Mouse (Mus musculus) embryonic stem cell, embryonic (primary cell): ENCODE measurements around the gene Tbx5.
"Not testable (repeated sequence)": the region's sequence is repeated elsewhere in the genome, so short reads cannot be mapped to it uniquely, and the experiment has no call there.

Experiments
- CTCF ChIA-PET, 4 experiments: fragments of 300-600 bp in 2 of 4; fragments of 350-600 bp in 2 of 4; sonication (Branson Sonifier 250); formaldehyde crosslinking; loops; one replicate each; lab custom pipeline; 2022; ENCODE audit warnings: inconsistent platforms in 2 of 4; lab: Charles Lee
- POLR2A ChIA-PET, 4 experiments: fragments of 300-600 bp in 2 of 4; fragments of 350-600 bp in 2 of 4; sonication (Branson Sonifier 250); formaldehyde crosslinking; loops; one replicate each; lab custom pipeline; 2022; ENCODE audit warnings: antibody characterized with exemption in 4 of 4, inconsistent platforms in 1 of 4; lab: Charles Lee

Tbx5 gene

GRCm38 (mm10) chr5:119866277-119867235, 34.1 kb downstream of the Tbx5 start:
- ChIA-PET CTCF (interaction anchor here in 2 of 4 experiments (0.6 to 1.1 kb wide), 3 partner anchors 26 to 236 kb away, joined by 3 to 5 read pairs (median 3); no protein-coding TSS in a partner anchor), POLR2A (no interaction called here)

- ChIA-PET POLR2A (interaction anchor here in 2 of 4 experiments (0.5 to 0.6 kb wide), 2 partner anchors 32 to 109 kb away, joined by 5 read pairs; no protein-coding TSS in a partner anchor), CTCF (interaction anchor here in 2 of 4 experiments (0.6 to 0.7 kb wide), 2 partner anchors 47 to 287 kb away, joined by 3 to 5 read pairs; no protein-coding TSS in a partner anchor)
Measured at GRCm38 (mm10) chr5:119867986-119868385, 35.5 kb downstream of the Tbx5 start.

GRCm38 (mm10) chr5:119875421-119875820, 43.0 kb downstream of the Tbx5 start:
- ChIA-PET CTCF (no interaction called here), POLR2A (no interaction called here)

- CTCF ChIA-PET: no interaction called here
- POLR2A ChIA-PET: interaction anchor here in 1 of 4 experiments (0.7 kb wide), 1 partner anchor 33 kb away, joined by 3 read pairs; no protein-coding TSS in a partner anchor
Measured at GRCm38 (mm10) chr5:119877185-119877584, 44.7 kb downstream of the Tbx5 start.

- POLR2A ChIA-PET: no interaction called here
Measured at GRCm38 (mm10) chr5:119885595-119885994, 53.1 kb downstream of the Tbx5 start.

GRCm38 (mm10) chr5:119887381-119887780, 54.9 kb downstream of the Tbx5 start:
- POLR2A ChIA-PET: interaction anchor here in 1 of 4 experiments (0.6 kb wide), 1 partner anchor 643 kb away, joined by 3 read pairs; no protein-coding TSS in a partner anchor

More at GRCm38 (mm10) chr5:119885595-119885994, 53.1 kb downstream of the Tbx5 start:
- CTCF ChIA-PET: interaction anchor here in 1 of 4 experiments (0.6 kb wide), 1 partner anchor 119 kb away, joined by 3 read pairs; no protein-coding TSS in a partner anchor

GRCm38 (mm10) chr5:119891960-119892359, 59.5 kb downstream of the Tbx5 start:
- CTCF ChIA-PET: interaction anchor here in 1 of 4 experiments (0.6 kb wide), 1 partner anchor 205 kb away, joined by 3 read pairs; no protein-coding TSS in a partner anchor
- POLR2A ChIA-PET: no interaction called here

More at GRCm38 (mm10) chr5:119887381-119887780, 54.9 kb downstream of the Tbx5 start:
- CTCF ChIA-PET: no interaction called here

- ChIA-PET CTCF (interaction anchor here in 1 of 4 experiments (0.6 kb wide), 1 partner anchor 222 kb away, joined by 3 read pairs; no protein-coding TSS in a partner anchor), POLR2A (interaction anchor here in 1 of 4 experiments (0.7 kb wide), 1 partner anchor 74 kb away, joined by 3 read pairs; no protein-coding TSS in a partner anchor)
Measured at GRCm38 (mm10) chr5:119893060-119893459, 60.6 kb downstream of the Tbx5 start.

GRCm38 (mm10) chr5:119896605-119897004, 64.1 kb downstream of the Tbx5 start:
- CTCF ChIA-PET: no interaction called here
- POLR2A ChIA-PET: interaction anchor here in 1 of 4 experiments (0.8 kb wide), 1 partner anchor 30 kb away, joined by 3 read pairs; no protein-coding TSS in a partner anchor

GRCm38 (mm10) chr5:119916551-119917171, 84.2 kb downstream of the Tbx5 start:
- CTCF ChIA-PET: interaction anchor here in 1 of 4 experiments (0.6 kb wide), 1 partner anchor 1893 kb away, joined by 12 read pairs; no protein-coding TSS in a partner anchor

GRCm38 (mm10) chr5:119918381-119918780, 85.9 kb downstream of the Tbx5 start:
- POLR2A ChIA-PET, CTCF ChIA-PET: not testable (repeated sequence)

More at GRCm38 (mm10) chr5:119916551-119917171, 84.2 kb downstream of the Tbx5 start:
- POLR2A ChIA-PET: no interaction called here

- CTCF ChIA-PET: interaction anchor here in 2 of 4 experiments (0.6 to 1.0 kb wide), 2 partner anchors 143 to 222 kb away, joined by 3 to 5 read pairs; no protein-coding TSS in a partner anchor
- POLR2A ChIA-PET: no interaction called here
Measured at GRCm38 (mm10) chr5:119920941-119921340, 88.5 kb downstream of the Tbx5 start.

- ChIA-PET CTCF (interaction anchor here in 1 of 4 experiments (0.8 kb wide), 1 partner anchor 163 kb away, joined by 3 read pairs; no protein-coding TSS in a partner anchor), POLR2A (interaction anchor here in 2 of 4 experiments (0.6 to 1.2 kb wide), 3 partner anchors 7 to 25 kb away, joined by 3 to 4 read pairs (median 3); no protein-coding TSS in a partner anchor)
Measured at GRCm38 (mm10) chr5:119922229-119922628, 89.8 kb downstream of the Tbx5 start.
